Mouse (Mus musculus) lung, embryonic 15.5 days (tissue): Measurements from ENCODE around the gene Actg1. TPM values are rescaled to one million over a fixed set of nuclear protein-coding genes. Genes with fewer than 3 reads are reported as not detected.
A peak's percentile ranks its signal among the peaks of the same experiment; 100 is the strongest.

Source experiments
- ATAC-seq: fragments of 200-750 bp; cut with Nextera tagmentation; 2 replicates; pipeline ENCODE4 v1.8.0; 2017; ENCODE audit warnings: moderate number of reproducible peaks, borderline replicate concordance; ENCODE audit not compliant: low FRiP score, low TSS enrichment; ENCODE audit errors: extremely low read depth
- H3K27ac ChIP-seq: fragments of 300-500 bp; sonication (generic); 2 replicates; pipeline ENCODE4 v1.5.1; 2015; ENCODE audit warnings: moderate library complexity, mild to moderate bottlenecking, inconsistent platforms
- H3K27me3 ChIP-seq: fragments of 300-500 bp; sonication (generic); 2 replicates; pipeline ENCODE4 v1.6.1; 2015; ENCODE audit warnings: inconsistent platforms
- H3K36me3 ChIP-seq: fragments of 300-500 bp; sonication (generic); 2 replicates; pipeline ENCODE4 v1.6.1; 2015; ENCODE audit warnings: inconsistent platforms
- H3K4me1 ChIP-seq: fragments of 300-500 bp; sonication (generic); 2 replicates; pipeline ENCODE4 v1.6.1; 2015; ENCODE audit warnings: inconsistent platforms
- H3K4me2 ChIP-seq: fragments of 300-500 bp; sonication (generic); 2 replicates; pipeline ENCODE4 v1.6.1; 2015; ENCODE audit warnings: inconsistent platforms, mild to moderate bottlenecking, moderate library complexity
- H3K4me3 ChIP-seq: fragments of 300-500 bp; sonication (generic); 2 replicates; pipeline ENCODE4 v1.5.1; 2015; ENCODE audit warnings: mild to moderate bottlenecking, inconsistent platforms
- H3K9ac ChIP-seq: fragments of 300-500 bp; sonication (generic); 2 replicates; pipeline ENCODE4 v1.6.1; 2015; ENCODE audit warnings: inconsistent platforms
- H3K9me3 ChIP-seq: fragments of 300-500 bp; sonication (generic); 2 replicates; pipeline ENCODE4 v1.6.1; 2016; ENCODE audit warnings: inconsistent platforms
- WGBS: fragments of 180-500 bp; shearing (Covaris S2); methylation state at CpG from one replicate; pipeline ENCODE4 v1.1.7; 2015; 5-methylcytosine and 5-hydroxymethylcytosine counted together
- polyA plus RNA-seq: library from polyadenylated mRNA; unstranded; fragments of >200 nt; fragmentation: Nextera tagmentation; extraction: Ambion mirVana; gene quantifications from 2 replicates; pipeline ENCODE4 v1.2.1, GENCODE M21; 2015

The Actg1 gene
- polyA plus RNA-seq: 2,618 and 2,638 TPM in 2 replicates

DNA sequence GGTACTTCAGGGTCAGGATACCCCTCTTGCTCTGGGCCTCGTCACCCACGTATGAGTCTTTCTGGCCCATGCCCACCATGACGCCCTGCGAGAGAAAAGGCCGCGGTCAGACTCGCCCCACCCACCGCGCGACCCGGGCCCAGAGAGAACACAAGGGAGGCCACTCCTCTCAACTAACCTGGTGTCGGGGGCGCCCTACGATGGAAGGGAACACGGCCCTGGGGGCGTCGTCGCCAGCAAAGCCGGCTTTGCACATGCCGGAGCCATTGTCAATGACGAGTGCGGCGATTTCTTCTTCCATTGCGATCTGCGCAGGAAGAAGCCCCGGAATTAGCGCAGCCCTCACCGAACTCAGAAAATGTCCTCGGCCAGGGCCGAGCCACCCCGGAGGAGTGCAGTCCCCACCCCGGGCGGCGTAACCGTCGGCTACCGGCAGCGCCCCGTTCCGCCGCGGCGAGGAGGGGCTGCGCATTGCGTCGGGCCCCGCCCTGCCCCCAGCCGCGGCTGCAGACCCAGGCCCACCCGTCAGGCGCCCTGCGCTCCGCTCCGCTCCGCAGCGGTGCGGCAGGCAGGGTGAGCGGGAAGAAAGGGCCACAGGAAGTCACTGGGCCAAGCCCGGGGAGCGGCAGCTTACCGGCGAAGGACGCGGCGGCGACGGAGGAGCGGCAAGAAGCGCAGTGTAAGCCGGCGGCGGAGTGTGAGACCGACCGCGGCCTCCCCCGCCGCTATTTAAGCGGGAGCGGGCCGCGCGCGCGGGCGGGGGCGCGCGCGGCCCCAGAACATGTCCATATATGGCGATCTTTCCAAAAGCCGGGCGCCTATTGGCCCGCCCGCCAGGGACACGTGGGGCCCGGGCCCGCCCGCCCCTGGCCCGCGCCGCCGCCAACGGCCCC lies at the start of gene Actg1:
Gene Actg1, minus strand, starts transcription at position 752 of the 893 bp plus-strand sequence.
- peak; percentile 78 for ATAC-seq
- no peaks in the 10 kb centered on the region for H3K9me3 ChIP-seq
- peaks cover 32% of the 10 kb centered on the region for H3K4me1 ChIP-seq
- peaks cover 16% of the 10 kb centered on the region for H3K36me3 ChIP-seq
- 3% methylated on average over 100 of the region's 103 CpGs for WGBS
- H3K9ac ChIP-seq: peak within 1 kb of the TSS; percentile 100
- peak within 1 kb of the TSS; percentile 83 for H3K4me3 ChIP-seq
- H3K4me2 ChIP-seq: peak within 1 kb of the TSS; percentile 87
- H3K27me3 ChIP-seq: no peaks in the 10 kb centered on the region
- H3K27ac ChIP-seq: peak within 1 kb of the TSS; percentile 100

DNA sequence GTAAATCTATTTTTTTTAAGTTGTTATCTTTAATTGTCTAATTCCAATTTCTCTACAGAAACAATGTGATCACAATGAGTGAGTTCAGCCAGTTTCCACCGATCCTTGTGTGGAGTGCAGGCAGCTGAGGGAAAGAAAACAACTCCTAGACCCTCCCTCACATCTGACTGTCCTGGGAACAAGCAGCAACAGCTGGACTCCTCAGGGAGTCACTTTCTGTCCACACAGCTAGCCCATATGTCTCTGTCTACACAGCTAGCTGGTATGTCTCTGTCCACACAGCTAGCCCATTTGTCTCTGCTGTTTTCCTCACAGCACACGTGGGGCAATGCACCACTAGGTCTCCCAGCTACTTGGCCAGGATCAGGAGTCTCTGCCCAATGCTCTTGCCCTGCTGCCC lies 49.3 kb upstream of the Actg1 start:
- 71% methylated on average over 2 of the region's 2 CpGs for WGBS
- H3K27ac ChIP-seq: no peak overlapping the region

DNA sequence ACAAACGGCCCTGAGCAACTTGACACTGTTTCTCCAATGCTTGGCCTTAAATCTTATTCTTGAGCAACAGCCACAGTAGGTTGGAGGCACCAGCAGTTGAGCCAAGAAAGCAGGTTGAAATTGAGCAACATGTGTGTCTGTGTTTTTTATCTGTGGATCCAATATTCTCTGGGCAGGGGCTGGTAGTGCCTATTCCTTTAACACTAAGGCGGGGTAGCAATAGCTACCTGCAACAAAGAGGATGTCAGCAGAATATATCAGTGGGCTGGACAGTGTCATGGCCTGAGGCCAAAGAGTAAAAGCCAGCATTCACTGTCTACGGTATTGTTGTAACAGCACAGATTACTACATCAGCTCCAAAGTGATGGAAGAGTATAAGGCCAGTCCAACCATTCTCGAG lies 47.3 kb upstream of the Actg1 start:
- H3K4me2 ChIP-seq: no peak overlapping the region
- no peak overlapping the region for H3K27ac ChIP-seq
- H3K9me3 ChIP-seq: no peaks in the 10 kb centered on the region
- peaks cover 79% of the 10 kb centered on the region for H3K36me3 ChIP-seq
- no peak overlapping the region for H3K4me3 ChIP-seq
- no peaks in the 10 kb centered on the region for H3K27me3 ChIP-seq
- H3K4me1 ChIP-seq: no peaks in the 10 kb centered on the region
- no peak overlapping the region for H3K9ac ChIP-seq
- 78% methylated on average over 4 of the region's 4 CpGs for WGBS
- no peak for ATAC-seq

More for the DNA sequence above, 49.3 kb upstream of the Actg1 start:
- no peak overlapping the region for H3K4me2 ChIP-seq
- H3K4me3 ChIP-seq: no peak overlapping the region
- no peak for ATAC-seq
- no peaks in the 10 kb centered on the region for H3K9me3 ChIP-seq
- no peaks in the 10 kb centered on the region for H3K27me3 ChIP-seq
- H3K4me1 ChIP-seq: no peaks in the 10 kb centered on the region
- H3K9ac ChIP-seq: no peak overlapping the region
- peaks cover 78% of the 10 kb centered on the region for H3K36me3 ChIP-seq

DNA sequence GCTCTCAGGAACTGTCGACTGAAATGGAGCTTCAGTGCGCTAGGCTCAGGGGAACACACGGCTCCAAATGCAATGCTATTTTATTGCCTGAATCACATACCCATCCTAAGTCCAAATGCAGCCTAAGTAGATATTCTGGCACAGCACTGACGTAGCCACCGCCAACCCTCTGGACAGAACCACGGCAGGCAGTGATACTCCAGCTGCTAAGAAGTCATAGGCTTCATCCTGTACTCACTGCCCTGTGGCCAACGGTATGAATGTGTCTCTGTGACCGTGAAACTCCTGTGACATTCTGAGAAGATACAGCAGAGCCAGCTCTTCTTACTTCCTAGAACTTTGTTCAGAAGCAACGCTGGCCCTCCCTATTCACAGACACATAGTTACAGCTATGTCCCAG lies 40.2 kb upstream of the Actg1 start:
- H3K9ac ChIP-seq: no peak overlapping the region

DNA sequence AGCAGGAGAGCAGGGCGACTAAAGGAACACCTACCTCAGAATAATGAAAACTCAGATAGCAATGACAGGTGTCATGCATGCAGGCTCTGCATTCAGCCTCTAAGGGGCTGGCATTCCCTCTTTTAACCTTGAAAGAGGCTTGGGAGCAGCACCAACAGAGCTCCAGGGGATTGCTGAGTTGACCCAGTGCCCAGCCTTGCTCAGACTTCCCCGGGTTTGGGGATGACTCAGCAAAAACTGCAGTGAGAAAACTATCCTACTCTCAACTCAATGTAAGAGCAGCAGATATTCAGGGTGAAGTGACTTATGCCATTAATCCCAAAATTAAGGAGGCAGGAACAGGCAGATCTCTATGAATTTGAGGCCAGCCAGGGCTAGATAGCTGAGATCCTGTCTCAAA lies 38.8 kb upstream of the Actg1 start:
- no peaks in the 10 kb centered on the region for H3K9me3 ChIP-seq
- H3K4me1 ChIP-seq: no peaks in the 10 kb centered on the region
- no peak overlapping the region for H3K4me2 ChIP-seq
- H3K9ac ChIP-seq: no peak overlapping the region
- no peaks in the 10 kb centered on the region for H3K27me3 ChIP-seq
- no peak overlapping the region for H3K4me3 ChIP-seq
- peaks cover 77% of the 10 kb centered on the region for H3K36me3 ChIP-seq
- 54% methylated on average over 2 of the region's 2 CpGs for WGBS
- ATAC-seq: no peak
- H3K27ac ChIP-seq: no peak overlapping the region

More for the DNA sequence above, 40.2 kb upstream of the Actg1 start:
- Histone ChIP-seq H3K4me1 (no peaks in the 10 kb centered on the region), H3K9me3 (no peaks in the 10 kb centered on the region), H3K36me3 (peaks cover 77% of the 10 kb centered on the region), H3K4me3 (no peak overlapping the region), H3K27ac (no peak overlapping the region), H3K27me3 (no peaks in the 10 kb centered on the region), H3K4me2 (no peak overlapping the region)
- ATAC-seq: no peak
- WGBS: 91% methylated on average over 9 of the region's 9 CpGs

DNA sequence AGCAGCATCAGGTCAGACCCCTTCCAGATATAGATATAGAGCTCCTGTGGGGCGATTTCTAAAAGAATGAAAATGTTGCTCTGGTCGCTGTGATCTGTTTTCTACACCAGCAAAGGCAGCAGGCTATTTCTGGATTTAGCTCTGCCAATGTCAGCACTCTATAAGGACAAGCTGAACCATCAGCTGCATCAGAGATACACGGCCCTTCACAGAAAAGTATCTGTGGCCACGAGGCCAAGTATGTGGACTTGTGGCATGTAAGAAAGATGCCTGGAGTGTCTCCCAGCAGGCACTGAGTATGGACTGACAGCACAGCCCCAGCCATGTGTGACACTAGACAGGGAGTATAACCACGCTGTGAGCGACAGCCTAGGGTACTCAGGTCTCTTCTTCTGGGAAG lies 38.3 kb upstream of the Actg1 start:
- no peaks in the 10 kb centered on the region for H3K27me3 ChIP-seq

DNA sequence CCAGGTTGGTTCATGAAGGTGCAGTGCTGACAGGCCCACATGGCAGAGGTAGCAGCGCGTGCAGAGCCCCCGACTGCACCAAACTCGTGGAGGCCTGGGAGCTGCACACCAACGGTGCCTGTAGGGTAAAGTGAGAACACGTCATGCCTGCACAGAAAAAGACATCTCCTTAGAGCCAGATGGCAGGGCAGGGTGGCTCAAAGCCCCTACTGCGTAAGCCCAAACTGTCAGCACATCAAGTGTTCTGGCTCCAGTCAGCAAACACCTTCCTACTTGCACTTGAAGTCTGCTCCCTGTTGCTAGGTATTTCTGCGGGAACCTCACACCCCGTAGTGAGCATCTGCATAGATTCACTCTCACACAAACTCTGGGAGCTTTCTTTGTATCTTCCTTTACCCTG lies 34.2 kb upstream of the Actg1 start:
- no peaks in the 10 kb centered on the region for H3K9me3 ChIP-seq
- H3K4me1 ChIP-seq: peaks cover 14% of the 10 kb centered on the region
- WGBS: 89% methylated on average over 9 of the region's 9 CpGs
- no peak for ATAC-seq
- H3K4me3 ChIP-seq: no peak overlapping the region
- no peak overlapping the region for H3K9ac ChIP-seq
- no peak overlapping the region for H3K4me2 ChIP-seq
- H3K36me3 ChIP-seq: peaks cover 71% of the 10 kb centered on the region
- H3K27me3 ChIP-seq: no peaks in the 10 kb centered on the region
- no peak overlapping the region for H3K27ac ChIP-seq

More for the DNA sequence above, 38.3 kb upstream of the Actg1 start:
- Histone ChIP-seq H3K4me2 (no peak overlapping the region), H3K9me3 (no peaks in the 10 kb centered on the region), H3K36me3 (peaks cover 77% of the 10 kb centered on the region), H3K4me1 (no peaks in the 10 kb centered on the region), H3K9ac (no peak overlapping the region), H3K4me3 (no peak overlapping the region), H3K27ac (no peak overlapping the region)
- no peak for ATAC-seq
- WGBS: 91% methylated on average over 6 of the region's 6 CpGs

DNA sequence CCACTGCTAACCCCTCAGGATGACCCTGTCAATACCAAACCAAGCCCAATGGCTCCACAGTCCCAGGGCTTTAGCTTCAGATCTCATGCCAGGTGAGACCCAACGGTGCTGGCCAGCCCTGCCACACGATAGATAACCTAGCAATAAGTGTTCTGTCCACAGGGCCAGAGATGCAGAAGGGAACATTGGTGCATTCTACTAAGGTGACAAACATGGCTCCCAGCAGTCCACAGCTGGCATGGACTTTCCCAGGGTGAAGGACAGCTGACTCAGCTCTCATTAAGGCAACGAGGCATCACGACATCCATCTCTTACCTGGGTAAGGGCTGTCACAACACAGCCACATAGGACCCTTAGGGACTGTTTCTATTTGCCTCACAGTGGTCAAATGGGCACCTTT lies 32.8 kb upstream of the Actg1 start:
- H3K27me3 ChIP-seq: no peaks in the 10 kb centered on the region
- H3K4me2 ChIP-seq: no peak overlapping the region
- peaks cover 67% of the 10 kb centered on the region for H3K36me3 ChIP-seq
- peaks cover 22% of the 10 kb centered on the region for H3K4me1 ChIP-seq
- H3K4me3 ChIP-seq: no peak overlapping the region
- no peak for ATAC-seq
- 91% methylated on average over 4 of the region's 4 CpGs for WGBS
- no peak overlapping the region for H3K9ac ChIP-seq
- no peak overlapping the region for H3K27ac ChIP-seq
- H3K9me3 ChIP-seq: no peaks in the 10 kb centered on the region

DNA sequence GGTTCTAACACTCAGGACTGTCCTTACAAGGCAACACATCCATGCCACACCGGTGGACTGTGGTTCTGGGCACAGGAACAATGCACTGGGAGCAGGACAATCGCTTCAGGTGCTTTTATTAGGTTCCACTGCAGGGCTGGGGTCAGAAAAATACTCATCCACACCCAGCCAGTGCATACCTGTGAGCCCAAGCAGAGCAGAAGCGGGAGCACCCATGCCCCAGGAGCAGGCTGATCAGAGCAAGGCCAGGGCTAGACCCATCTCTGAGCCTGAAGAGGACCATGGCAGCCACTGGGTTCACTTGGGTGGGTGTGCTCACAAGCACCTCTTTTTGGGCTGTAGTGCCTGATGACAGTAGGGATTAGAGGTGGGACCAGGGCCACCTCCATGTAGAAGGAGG lies 31.9 kb upstream of the Actg1 start:
- no peak overlapping the region for H3K4me2 ChIP-seq
- H3K4me3 ChIP-seq: no peak overlapping the region
- no peaks in the 10 kb centered on the region for H3K9me3 ChIP-seq
- ATAC-seq: no peak
- peaks cover 69% of the 10 kb centered on the region for H3K36me3 ChIP-seq
- no peaks in the 10 kb centered on the region for H3K27me3 ChIP-seq
- no peak overlapping the region; the same call in 1 of the 2 replicates for H3K9ac ChIP-seq
- 100% methylated on average over 3 of the region's 3 CpGs for WGBS
- H3K27ac ChIP-seq: no peak overlapping the region
- peaks cover 22% of the 10 kb centered on the region for H3K4me1 ChIP-seq

DNA sequence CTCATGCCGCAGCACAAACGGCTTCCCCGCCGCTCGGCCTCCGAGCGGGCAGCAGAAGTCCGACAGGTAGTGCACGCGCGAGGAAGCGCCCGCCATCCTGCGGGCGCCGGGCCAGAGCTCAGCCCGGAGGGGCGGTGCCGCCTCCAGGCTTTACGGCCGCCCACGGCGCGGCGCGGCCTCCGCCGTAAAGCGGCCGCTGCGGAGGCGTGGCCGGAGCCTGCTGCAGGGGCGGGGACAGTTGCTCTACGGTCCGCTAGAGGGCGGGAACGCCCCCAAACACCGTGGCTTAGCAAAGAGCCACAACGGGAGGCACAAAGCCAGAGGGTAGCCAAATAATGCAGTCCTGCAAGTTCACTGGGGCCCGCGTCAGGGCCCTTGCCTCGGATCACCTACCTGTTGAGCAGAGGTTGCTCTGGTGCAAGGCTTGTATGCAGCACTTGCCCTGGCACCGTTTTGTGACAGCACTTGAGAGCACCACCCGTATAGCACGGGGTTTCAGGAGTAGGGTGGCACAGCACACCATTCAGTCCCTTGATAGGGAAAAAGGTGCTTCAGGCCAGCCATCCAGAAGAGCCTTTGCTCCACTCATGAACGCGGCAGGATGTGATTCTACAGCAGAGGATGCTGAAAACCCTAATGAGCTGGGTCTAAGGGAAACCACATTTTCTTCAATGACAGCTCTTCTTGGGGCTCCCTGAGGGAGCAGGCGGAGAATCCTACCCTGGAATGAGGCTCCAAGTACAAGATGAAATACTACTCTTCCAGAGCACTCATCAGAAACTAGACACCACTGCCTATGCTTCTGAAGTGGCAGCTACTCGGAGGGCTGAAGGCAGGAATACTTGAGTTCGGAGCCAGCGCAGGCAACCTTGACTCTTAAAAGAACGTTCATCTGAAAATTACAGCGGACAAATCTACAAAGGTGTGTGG lies 30.5 kb upstream of the Actg1 start, which contains the start of gene Faap100:
Gene Faap100, minus strand, starts transcription at position 154 of the 930 bp plus-strand sequence.
- peak within 1 kb of the TSS; percentile 71 for H3K27ac ChIP-seq
- H3K9ac ChIP-seq: peak within 1 kb of the TSS; percentile 68
- 7% methylated on average over 48 of the region's 54 CpGs for WGBS
- H3K27me3 ChIP-seq: no peaks in the 10 kb centered on the region
- H3K4me2 ChIP-seq: peak within 1 kb of the TSS; percentile 94
- H3K4me1 ChIP-seq: peaks cover 22% of the 10 kb centered on the region
- H3K9me3 ChIP-seq: no peaks in the 10 kb centered on the region
- peaks cover 69% of the 10 kb centered on the region for H3K36me3 ChIP-seq
- peak; percentile 87 for ATAC-seq
- H3K4me3 ChIP-seq: peak within 1 kb of the TSS; percentile 85

DNA sequence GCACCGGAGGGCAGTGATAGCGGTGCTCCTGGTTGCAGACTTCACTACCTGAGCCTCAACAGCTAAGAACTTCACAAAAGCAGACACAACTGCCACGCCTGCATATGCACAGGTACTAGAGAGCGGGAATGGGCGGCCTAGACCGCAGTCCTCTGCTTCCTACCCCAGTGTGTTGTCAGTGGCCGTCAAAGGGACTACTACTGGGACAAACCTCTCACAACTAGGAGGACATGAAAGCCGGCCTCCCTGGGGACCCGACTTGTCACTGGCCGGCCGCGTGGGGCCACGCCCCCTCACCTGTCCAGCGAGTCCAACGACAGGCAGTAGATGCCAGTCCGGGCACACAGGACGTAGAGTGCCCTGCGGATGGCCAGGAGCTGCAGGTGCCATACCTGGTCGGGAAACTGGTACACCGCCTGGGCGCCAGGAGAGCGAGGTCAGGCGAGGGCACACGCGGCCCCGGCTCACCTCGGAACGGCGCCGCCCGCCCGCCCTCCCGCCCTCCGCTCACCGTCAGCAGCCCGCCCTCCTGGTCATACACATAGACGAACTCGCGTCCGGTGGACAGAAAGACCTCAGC lies 29.8 kb upstream of the Actg1 start:
- Histone ChIP-seq H3K27me3 (no peaks in the 10 kb centered on the region), H3K36me3 (peaks cover 69% of the 10 kb centered on the region), H3K27ac (peak overlapping the region; percentile 41; the same call in 1 of the 2 replicates), H3K9me3 (no peaks in the 10 kb centered on the region), H3K4me1 (peaks cover 22% of the 10 kb centered on the region), H3K4me3 (peak overlapping the region; percentile 85), H3K9ac (peak overlapping the region; percentile 68), H3K4me2 (peak overlapping the region; percentile 94)
- ATAC-seq: peak; percentile 37
- WGBS: 2% methylated on average over 40 of the region's 40 CpGs
